Mouse (Mus musculus) G1E (cell line): ENCODE data around the gene Snrpb.

Experiments used
- CTCF ChIP-seq: IDR thresholded peaks from 2 replicates; pipeline ENCODE4 v1.5.1; 2012; ENCODE audit warnings: low read depth, low read length, inconsistent platforms, mixed read lengths
- GATA1 ChIP-seq: IDR thresholded peaks from 2 replicates; pipeline ENCODE4 v1.6.1; 2012; ENCODE audit warnings: borderline replicate concordance, low read length, inconsistent platforms, mixed read lengths
- GATA2 ChIP-seq: IDR thresholded peaks from 2 replicates; pipeline ENCODE4 v1.6.1; 2012; ENCODE audit warnings: low read depth, low read length, inconsistent platforms, borderline replicate concordance
- POLR2AphosphoS5 ChIP-seq: IDR thresholded peaks from 2 replicates; pipeline ENCODE4 v1.6.1; 2012; ENCODE audit warnings: low read depth, low read length, inconsistent platforms; ENCODE audit not compliant: insufficient replicate concordance
- TAL1 ChIP-seq: conservative IDR thresholded peaks from 2 replicates; pipeline ENCODE4 v1.6.1; 2012; ENCODE audit warnings: low read depth, low read length, inconsistent platforms, mixed read lengths

- TF ChIP-seq CTCF (no peak), GATA1 (no peak), POLR2AphosphoS5 (no peak), TAL1 (no peak), GATA2 (no peak)
These were observed 16.5 kb downstream of the Snrpb start for GRCm38 (mm10) chr2:130162701-130163100.
